Mouse (Mus musculus) neural tube, embryonic 11.5 days (tissue): ENCODE data around the gene Pip4k2c. TPM values are rescaled to one million over a fixed set of nuclear protein-coding genes. Genes with fewer than 3 reads are reported as not detected.
"Not testable (repeated sequence)": the region's sequence is repeated elsewhere in the genome, so short reads cannot be mapped to it uniquely, and the experiment has no call there.

ENCODE experiments used
- ATAC-seq: fragments of 200-750 bp; cut with Nextera tagmentation; 2 replicates; pipeline ENCODE4 v1.8.0; 2017; ENCODE audit warnings: moderate number of reproducible peaks, mild to moderate bottlenecking, moderate TSS enrichment, moderate library complexity; ENCODE audit not compliant: insufficient read depth, low FRiP score, low TSS enrichment
- DNase-seq: peaks from one replicate; pipeline ENCODE4 v3.0.0-alpha.2; 2015; ENCODE audit warnings: low spot score
- H3K27ac ChIP-seq: fragments of 300-500 bp; sonication (generic); 2 replicates; pipeline ENCODE4 v1.5.1; 2014; ENCODE audit warnings: low read depth, mild to moderate bottlenecking, low read length
- H3K27me3 ChIP-seq: fragments of 300-500 bp; sonication (generic); 2 replicates; pipeline ENCODE4 v1.6.1; 2014; ENCODE audit warnings: mild to moderate bottlenecking, low read length, mixed read lengths; ENCODE audit not compliant: control insufficient read depth, insufficient read depth
- H3K36me3 ChIP-seq: fragments of 300-500 bp; sonication (generic); 2 replicates; pipeline ENCODE4 v1.6.1; 2014; ENCODE audit warnings: mild to moderate bottlenecking, low read length, moderate library complexity, mixed read lengths; ENCODE audit not compliant: control insufficient read depth, insufficient read depth
- H3K4me1 ChIP-seq: fragments of 300-500 bp; sonication (generic); 2 replicates; pipeline ENCODE4 v1.6.1; 2014; ENCODE audit warnings: low read length, mixed read lengths; ENCODE audit not compliant: control insufficient read depth, insufficient read depth
- H3K4me2 ChIP-seq: fragments of 300-500 bp; sonication (generic); 2 replicates; pipeline ENCODE4 v1.6.1; 2014; ENCODE audit warnings: low read depth, mild to moderate bottlenecking, moderate library complexity
- H3K4me3 ChIP-seq: fragments of 300-500 bp; sonication (generic); 2 replicates; pipeline ENCODE4 v1.5.1; 2014; ENCODE audit warnings: low read depth, low read length
- H3K9ac ChIP-seq: fragments of 300-500 bp; sonication (generic); 2 replicates; pipeline ENCODE4 v1.6.1; 2014; ENCODE audit warnings: mild to moderate bottlenecking, low read length
- H3K9me3 ChIP-seq: fragments of 300-500 bp; sonication (generic); 2 replicates; pipeline ENCODE4 v1.6.1; 2016; ENCODE audit warnings: low read length; ENCODE audit not compliant: control insufficient read depth
- WGBS: fragments of 180-500 bp; shearing (Covaris S2); extraction: QIAGEN DNeasy Blood & Tissue Kit; methylation state at CpG from one replicate; pipeline ENCODE4 v1.1.7; 2014; 5-methylcytosine and 5-hydroxymethylcytosine counted together
- polyA plus RNA-seq: library from polyadenylated mRNA; unstranded; fragments of >200 nt; fragmentation: Nextera tagmentation; extraction: Ambion mirVana; gene quantifications from 2 replicates; pipeline ENCODE4 v1.2.1, GENCODE M21; 2014

Pip4k2c gene
- polyA plus RNA-seq, 1 experiment from 2014 or later, result 16.4 TPM

DNA sequence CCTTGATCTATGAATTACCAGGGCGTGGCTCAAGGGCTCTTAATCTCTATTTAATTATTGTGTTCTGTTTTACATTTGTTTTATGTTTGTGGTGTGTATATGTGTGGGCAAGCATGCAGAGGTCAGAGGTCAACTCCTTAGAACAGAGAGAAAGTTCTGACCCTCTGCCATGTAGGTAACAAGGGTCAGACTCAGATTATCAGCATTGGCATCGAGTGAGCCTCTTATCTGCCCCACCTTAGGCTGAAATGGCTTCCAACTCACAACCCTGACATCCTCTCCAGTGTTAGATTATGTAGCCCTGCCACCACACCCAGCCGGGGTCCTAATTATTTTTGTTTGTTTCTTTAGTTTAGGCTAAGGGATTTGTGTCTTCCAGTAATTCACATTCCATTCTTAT is 52.9 kb downstream of the Pip4k2c start:
- no peaks in the 10 kb centered on the region for H3K4me1 ChIP-seq
- no peaks in the 10 kb centered on the region for H3K9me3 ChIP-seq
- WGBS, result 84% methylated on average over 3 of the region's 3 CpGs
- H3K4me3 ChIP-seq, result no peak overlapping the region
- ATAC-seq (no peak), DNase-seq (no peak)
- no peak overlapping the region for H3K9ac ChIP-seq
- no peak overlapping the region for H3K27ac ChIP-seq
- no peaks in the 10 kb centered on the region for H3K36me3 ChIP-seq
- no peaks in the 10 kb centered on the region for H3K27me3 ChIP-seq
- H3K4me2 ChIP-seq, result no peak overlapping the region

DNA sequence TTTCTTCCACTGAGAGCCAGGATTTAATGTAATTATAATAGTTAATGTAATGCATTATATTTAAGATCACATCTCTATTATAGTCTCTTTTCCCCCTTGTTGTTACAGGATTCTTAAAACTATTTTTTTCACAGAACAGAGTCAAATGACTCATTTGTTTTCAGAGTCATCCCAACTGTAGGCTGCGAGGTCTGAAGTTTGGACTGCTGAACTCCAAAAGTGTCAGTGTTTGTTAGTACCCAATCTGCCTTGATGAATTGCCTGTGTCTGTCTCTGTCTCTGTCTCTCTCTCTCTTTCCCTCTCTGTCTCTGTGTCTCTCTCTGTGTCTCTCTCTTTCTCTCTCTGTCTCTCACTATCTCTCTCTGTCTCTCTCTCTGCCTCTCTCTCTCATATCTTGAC is 54.9 kb downstream of the Pip4k2c start:
- no peak overlapping the region for H3K9ac ChIP-seq
- H3K4me3 ChIP-seq, result no peak overlapping the region
- no peak overlapping the region for H3K27ac ChIP-seq
- ATAC-seq, result no peak
- no peaks in the 10 kb centered on the region for H3K36me3 ChIP-seq
- H3K9me3 ChIP-seq, result no peaks in the 10 kb centered on the region
- H3K27me3 ChIP-seq, result no peaks in the 10 kb centered on the region
- H3K4me1 ChIP-seq, result no peaks in the 10 kb centered on the region
- no peak for DNase-seq
- WGBS, result 67% methylated on average over 1 of the region's 1 CpGs
- H3K4me2 ChIP-seq, result no peak overlapping the region

- Histone ChIP-seq H3K4me1 (no peaks in the 10 kb centered on the region), H3K9me3 (no peaks in the 10 kb centered on the region), H3K9ac (no peak overlapping the region), H3K27me3 (no peaks in the 10 kb centered on the region), H3K4me2 (no peak overlapping the region), H3K36me3 (no peaks in the 10 kb centered on the region), H3K4me3 (no peak overlapping the region), H3K27ac (no peak overlapping the region)
- WGBS, result 91% methylated on average over 1 of the region's 1 CpGs
- ATAC-seq (no peak), DNase-seq (no peak)
Observed at GRCm38 (mm10) chr10:127156089-127156488, 55.3 kb downstream of the Pip4k2c start.

- no peak overlapping the region for H3K27ac ChIP-seq
- H3K9me3 ChIP-seq, result no peaks in the 10 kb centered on the region
- 89% methylated on average over 5 of the region's 5 CpGs for WGBS
- no peak overlapping the region for H3K4me3 ChIP-seq
- no peak overlapping the region for H3K4me2 ChIP-seq
- H3K36me3 ChIP-seq, result no peaks in the 10 kb centered on the region
- H3K4me1 ChIP-seq, result no peaks in the 10 kb centered on the region
- no peaks in the 10 kb centered on the region for H3K27me3 ChIP-seq
- no peak for ATAC-seq
- DNase-seq, result no peak
- no peak overlapping the region for H3K9ac ChIP-seq
Observed at GRCm38 (mm10) chr10:127154652-127155051, 56.7 kb downstream of the Pip4k2c start.

- H3K27me3 ChIP-seq, result no peaks in the 10 kb centered on the region
- H3K4me3 ChIP-seq, result no peak overlapping the region
- no peak for ATAC-seq
- WGBS, result 97% methylated on average over 2 of the region's 2 CpGs
- no peak overlapping the region for H3K27ac ChIP-seq
- H3K9ac ChIP-seq, result no peak overlapping the region
- H3K36me3 ChIP-seq, result no peaks in the 10 kb centered on the region
- no peaks in the 10 kb centered on the region for H3K9me3 ChIP-seq
- H3K4me1 ChIP-seq, result no peaks in the 10 kb centered on the region
- no peak for DNase-seq
- no peak overlapping the region for H3K4me2 ChIP-seq
Observed at GRCm38 (mm10) chr10:127154241-127154640, 57.1 kb downstream of the Pip4k2c start.

GRCm38 (mm10) chr10:127153323-127153722 is 58.1 kb downstream of the Pip4k2c start:
- no peaks in the 10 kb centered on the region for H3K36me3 ChIP-seq
- WGBS, result 95% methylated on average over 7 of the region's 7 CpGs
- no peak overlapping the region for H3K4me2 ChIP-seq
- DNase-seq (no peak), ATAC-seq (no peak)
- H3K27me3 ChIP-seq, result no peaks in the 10 kb centered on the region
- no peaks in the 10 kb centered on the region for H3K4me1 ChIP-seq
- no peak overlapping the region for H3K27ac ChIP-seq
- H3K9me3 ChIP-seq, result no peaks in the 10 kb centered on the region
- no peak overlapping the region for H3K4me3 ChIP-seq
- H3K9ac ChIP-seq, result no peak overlapping the region

- H3K36me3 ChIP-seq, H3K27ac ChIP-seq, H3K4me3 ChIP-seq, H3K9me3 ChIP-seq, H3K9ac ChIP-seq, DNase-seq, ATAC-seq, H3K27me3 ChIP-seq, H3K4me1 ChIP-seq, H3K4me2 ChIP-seq: not testable (repeated sequence)
- 91% methylated on average over 10 of the region's 10 CpGs for WGBS
Observed at GRCm38 (mm10) chr10:127152556-127152955, 58.8 kb downstream of the Pip4k2c start.

- not testable (repeated sequence) for H3K27ac ChIP-seq, H3K36me3 ChIP-seq, H3K9ac ChIP-seq, H3K4me2 ChIP-seq, H3K4me3 ChIP-seq, H3K27me3 ChIP-seq, ATAC-seq, DNase-seq, H3K9me3 ChIP-seq, H3K4me1 ChIP-seq
- 79% methylated on average over 3 of the region's 3 CpGs for WGBS
Observed at GRCm38 (mm10) chr10:127151233-127151632, 60.2 kb downstream of the Pip4k2c start.

DNA sequence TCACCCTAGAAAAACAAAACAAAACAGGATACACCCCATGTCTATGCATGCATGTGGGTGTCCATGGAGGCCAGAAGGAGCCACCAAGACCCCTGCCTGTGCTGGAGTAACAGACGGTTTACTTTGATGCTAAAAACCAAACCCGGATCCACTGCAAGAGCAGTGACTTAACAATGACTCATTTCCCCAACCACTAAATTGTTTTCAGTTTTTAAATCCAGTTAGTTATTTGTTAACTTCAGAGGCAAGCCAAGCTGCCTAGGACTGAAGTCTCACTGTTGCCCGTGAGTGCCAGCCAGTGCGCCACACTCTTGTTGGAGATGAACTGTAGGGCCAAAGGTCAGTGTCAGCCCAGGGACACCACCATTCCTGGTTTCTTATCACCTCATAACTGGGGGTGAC is 60.9 kb downstream of the Pip4k2c start:
- Histone ChIP-seq H3K9ac (no peak overlapping the region), H3K9me3 (no peaks in the 10 kb centered on the region), H3K4me2 (no peak overlapping the region), H3K27me3 (no peaks in the 10 kb centered on the region), H3K4me1 (no peaks in the 10 kb centered on the region), H3K27ac (no peak overlapping the region), H3K36me3 (no peaks in the 10 kb centered on the region), H3K4me3 (no peak overlapping the region)
- 89% methylated on average over 4 of the region's 4 CpGs for WGBS
- ATAC-seq (no peak), DNase-seq (no peak)
